In the genomic region with DNA sequence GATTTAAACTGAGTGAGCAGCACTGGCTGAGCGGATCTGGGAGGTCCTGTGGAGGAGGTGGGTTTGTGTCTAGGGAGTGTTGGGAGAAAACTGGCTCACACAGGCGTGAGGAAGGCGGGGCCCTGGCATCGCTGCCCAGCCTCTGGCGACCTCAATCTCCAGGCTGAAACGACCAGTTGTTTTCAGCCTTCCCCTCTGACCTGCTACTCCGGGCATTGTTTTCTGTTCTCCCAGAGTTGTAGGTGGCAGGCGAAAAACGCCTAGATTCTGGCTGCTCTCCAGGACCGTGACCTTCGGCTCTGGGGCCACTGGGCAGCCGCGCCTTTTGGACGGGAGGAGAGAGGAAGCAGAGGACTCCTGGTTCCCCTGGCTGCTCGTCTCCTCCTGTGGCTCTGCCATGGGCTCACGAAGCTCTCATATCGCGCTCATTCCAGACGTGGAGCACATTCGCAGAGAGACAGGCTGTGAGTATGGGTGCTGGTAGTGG, we compare ENCODE assay signal across 8 mouse cellular contexts. TPM values are rescaled to one million over a fixed set of nuclear protein-coding genes. Genes with fewer than 3 reads are reported as not detected.
DNase-seq lines count a peak whose midpoint lies in the region; ATAC-seq lines count a peak whose summit lies in the region.

TSS of gene Chp2 (plus strand) at position 182 of the 487 bp plus-strand sequence.

- H3K9me3 ChIP-seq in forebrain, embryonic 11.5 days (ENCODE audit: control insufficient read depth, low read length) = no peaks in the 10 kb centered on the region
- H3K9me3 ChIP-seq in stomach, embryonic 16.5 days (replicated peaks; ENCODE audit: control insufficient read depth, low read length) = no peaks in the 10 kb centered on the region

- no peaks in the 10 kb centered on the region for H3K36me3 ChIP-seq in forebrain, embryonic 11.5 days (ENCODE audit: control insufficient read depth, insufficient read depth, low read length)
- H3K36me3 ChIP-seq in stomach, embryonic 16.5 days (ENCODE audit: control insufficient read depth, insufficient read depth, low read length) = no peaks in the 10 kb centered on the region

- ATAC-seq in forebrain, embryonic 11.5 days (replicated peaks; ENCODE audit: low FRiP score) = no peak
- ATAC-seq in stomach, embryonic 16.5 days (ENCODE audit: insufficient read depth, low FRiP score) = peak; percentile 60; the same call in 1 of the 2 replicates

- no peaks in the 10 kb centered on the region for H3K4me1 ChIP-seq in forebrain, embryonic 11.5 days (replicated peaks; ENCODE audit: control insufficient read depth, insufficient read depth, low read length)
- 0 out of 2 replicates have a peak, but pooled peaks cover 5% of the 10 kb centered on the region for H3K4me1 ChIP-seq in stomach, embryonic 16.5 days (ENCODE audit: control insufficient read depth, insufficient read depth, low read length)

- no peak within 1 kb of the TSS for H3K4me3 ChIP-seq in forebrain, embryonic 11.5 days (ENCODE audit: low read depth, low read length)
- peak within 1 kb of the TSS; percentile 20 for H3K4me3 ChIP-seq in stomach, embryonic 16.5 days (replicated peaks; ENCODE audit: low read length)

- H3K27me3 ChIP-seq in forebrain, embryonic 11.5 days (ENCODE audit: control insufficient read depth, insufficient read depth, low read length) = no peaks in the 10 kb centered on the region
- H3K27me3 ChIP-seq in stomach, embryonic 16.5 days (ENCODE audit: control insufficient read depth, insufficient read depth, low read length) = peaks cover 3% of the 10 kb centered on the region; the same call in 1 of the 2 replicates

- intact Hi-C loops in heart, postnatal 10 days (cut with DNase I) = no loop called here

- H3K9ac ChIP-seq in forebrain, embryonic 11.5 days (ENCODE audit: low read length) = peak within 1 kb of the TSS; percentile 7; the same call in 1 of the 2 replicates
- H3K9ac ChIP-seq in stomach, embryonic 16.5 days (ENCODE audit: low read length) = 0 out of 2 replicates have a peak within 1 kb of the TSS, but pooled peaks have one; percentile 46

- no peak within 1 kb of the TSS for H3K27ac ChIP-seq in forebrain, embryonic 11.5 days (ENCODE audit: low read depth, low read length)
- H3K27ac ChIP-seq in stomach, embryonic 16.5 days (ENCODE audit: low read length) = no peak within 1 kb of the TSS

- 26% methylated on average over 20 of the region's 20 CpGs for WGBS in forebrain, embryonic 11.5 days
- 17% methylated on average over 20 of the region's 20 CpGs for WGBS in stomach, embryonic 16.5 days

- DNase-seq in adrenal gland, adult 18-20 months (ENCODE audit: low spot score in 2 of 2) = peak; percentile 16 to 42
- no peak for DNase-seq in forebrain, embryonic 11.5 days (ENCODE audit: low spot score)
- DNase-seq in heart, postnatal 10 days = peak; percentile 20 to 30
- peak; percentile 41 to 49 for DNase-seq in kidney, postnatal 25 days
- DNase-seq in lung, postnatal 36 days = peak; percentile 21
- no peak for DNase-seq in thymus, postnatal 36 days
- no peak for DNase-seq in frontal cortex, postnatal 14 days (ENCODE audit: low spot score in 2 of 2)

- peak within 1 kb of the TSS; percentile 32 for H3K4me2 ChIP-seq in forebrain, embryonic 11.5 days (ENCODE audit: low read depth, low read length, severe bottlenecking)
- H3K4me2 ChIP-seq in stomach, embryonic 16.5 days (ENCODE audit: low read depth, low read length) = peak within 1 kb of the TSS; percentile 44

RNA-seq across cellular contexts. Expression of gene Chp2, which starts in this region (rescaled TPM):
- 1 to 10 TPM; 2.0 to 4.5 TPM for total RNA-seq in adrenal gland, adult 18-20 months (2021)
- polyA plus RNA-seq in forebrain, embryonic 11.5 days (2014; fragmentation: Nextera tagmentation; extraction: Ambion mirVana) = not detected in 2 replicates
- 1 to 10 TPM; 2.4 to 2.6 TPM for total RNA-seq in heart, postnatal 10 days (2021)
- polyA plus RNA-seq in stomach, embryonic 16.5 days (2015; fragmentation: Nextera tagmentation; extraction: Ambion mirVana) = 1.7 and 2.0 TPM in 2 replicates

Comparison
In these comparisons a context has a peak if more than half of its experiments do, and no peak if none do; other contexts are left out.
1. DNase-seq: peak in adrenal gland, adult 18-20 months (2 of 2), heart, postnatal 10 days (2 of 2), kidney, postnatal 25 days (2 of 2) and lung, postnatal 36 days (single experiment); none in forebrain, embryonic 11.5 days (single experiment), thymus, postnatal 36 days (0 of 2) and frontal cortex, postnatal 14 days (0 of 2).